Mouse (Mus musculus): ENCODE measurements around the gene Prdm1.

DNA sequence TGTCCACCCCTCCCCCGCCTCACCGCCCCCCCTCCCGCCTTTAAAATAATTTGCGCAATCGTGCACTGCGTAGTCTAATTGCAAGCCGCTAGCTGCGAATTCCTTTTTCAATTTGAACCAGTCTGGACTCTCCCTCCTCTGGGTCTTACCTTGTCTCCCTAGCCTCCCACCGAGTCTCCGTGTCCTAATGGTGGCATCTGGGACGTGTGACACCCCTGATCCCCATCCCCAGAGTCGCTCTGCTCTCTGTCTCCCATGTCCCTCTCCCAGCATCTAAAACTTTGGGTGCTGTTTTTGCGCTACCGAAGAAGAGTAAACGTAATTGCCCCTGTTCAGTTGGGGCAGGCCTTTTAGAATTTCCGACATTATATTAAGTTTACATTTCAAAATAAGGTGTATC, 650 bp downstream of the Prdm1 start:
- TF ChIP-seq CTCF (IDR thresholded peaks at IDR 0.05; ENCODE audit: low read depth, low read length) (no peak), GATA1 (IDR thresholded peaks at IDR 0.05; ENCODE audit: borderline replicate concordance, low read length) (no peak)
